Mouse (Mus musculus): ENCODE measurements around the gene Nr1h4.

The Nr1h4 gene

DNA sequence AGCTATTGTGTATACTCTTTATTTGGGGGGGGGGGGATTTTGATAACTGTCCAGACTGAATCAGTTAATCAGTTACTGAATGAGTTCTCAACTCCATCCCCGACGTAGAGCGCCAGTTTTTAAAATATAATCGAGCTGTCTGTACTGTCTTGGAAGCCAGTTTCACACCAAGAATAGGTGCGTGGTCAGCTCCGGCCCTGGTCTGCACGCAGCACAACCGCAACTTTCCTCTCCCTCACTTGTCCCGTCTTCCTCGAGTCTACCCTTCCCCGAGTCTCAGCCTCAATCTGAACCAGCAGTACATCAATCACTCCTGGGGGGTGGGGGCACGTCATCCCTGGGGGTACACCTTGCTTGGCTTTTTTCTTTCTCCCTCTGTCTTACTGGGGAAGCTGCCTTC is 98.0 kb downstream of the Nr1h4 start:
- DNase-seq (ENCODE audit: low read depth in 2 of 2, low spot score in 2 of 2), result no peak

DNA sequence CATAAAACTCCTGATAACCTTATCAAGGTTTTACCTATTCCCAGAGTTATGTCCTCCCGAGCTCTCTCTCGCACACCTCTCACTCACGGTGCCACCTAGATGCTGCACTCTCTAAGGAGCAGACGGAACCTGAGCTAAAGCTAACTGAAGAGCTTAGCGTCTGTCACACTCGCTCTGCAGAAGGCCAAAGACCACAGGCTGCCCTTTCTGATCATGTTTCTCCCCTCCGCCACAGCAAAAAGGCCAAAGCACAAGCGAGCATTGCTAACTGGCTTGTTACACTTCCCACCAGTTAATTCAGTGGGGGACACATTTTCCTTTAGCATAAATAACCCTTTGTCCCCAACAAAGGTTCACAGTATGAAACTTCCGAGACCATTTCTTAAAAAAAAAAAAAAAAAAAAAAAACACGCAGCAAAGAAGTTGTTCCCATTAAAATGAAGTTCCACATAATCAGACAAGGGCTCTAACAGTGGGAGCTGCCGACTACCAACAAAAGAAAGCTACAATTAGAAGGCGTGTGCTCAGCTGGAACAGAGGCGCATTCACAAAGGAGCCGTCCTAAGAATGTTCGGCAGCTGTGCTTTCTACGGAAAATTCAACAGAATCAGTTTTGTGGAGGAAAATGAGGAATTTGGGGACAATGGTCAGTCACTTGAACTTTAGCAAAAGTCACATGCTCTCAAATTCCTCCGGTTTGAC is 98.7 kb downstream of the Nr1h4 start:
- no peak for DNase-seq (ENCODE audit: low read depth in 2 of 2, low spot score in 2 of 2)

DNA sequence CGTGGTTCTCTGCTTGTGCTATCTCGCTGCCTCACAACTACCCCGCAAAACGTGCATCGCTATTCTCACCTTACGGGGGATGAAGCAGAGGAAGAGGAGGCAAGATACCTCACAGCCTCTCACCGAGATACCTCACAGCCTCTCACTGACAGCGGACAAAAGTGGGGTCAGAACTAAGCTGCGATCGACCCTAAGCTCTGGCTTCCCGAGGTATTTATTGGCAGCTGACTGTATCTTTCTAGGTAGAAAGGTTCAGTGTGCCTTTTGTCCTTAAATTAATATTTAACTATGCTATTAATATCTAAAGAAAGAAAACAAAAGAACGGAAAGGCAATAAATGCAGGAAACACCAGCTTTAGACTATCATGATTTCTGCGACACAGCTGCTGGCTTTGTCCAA is 100.6 kb downstream of the Nr1h4 start:
- no peak for DNase-seq (ENCODE audit: low read depth in 2 of 2, low spot score in 2 of 2)

DNA sequence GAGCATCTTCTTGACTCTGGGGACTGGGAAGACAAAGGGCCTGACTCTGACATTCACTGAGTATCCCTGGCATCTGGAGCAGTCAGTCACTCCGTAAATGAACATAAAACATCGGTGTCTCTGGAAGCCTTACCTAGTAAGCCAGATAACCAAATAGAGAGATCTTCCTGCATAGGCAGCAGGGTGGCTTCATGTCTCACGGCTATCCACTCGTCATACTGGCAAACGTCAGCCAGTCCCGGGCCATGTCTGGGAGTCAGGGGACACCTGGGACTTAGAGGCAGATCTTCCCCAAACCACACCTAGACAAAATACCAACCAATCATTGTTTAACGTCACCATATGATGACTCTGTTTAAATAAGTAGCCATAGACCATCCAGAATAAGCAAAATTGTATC is 102.6 kb downstream of the Nr1h4 start:
- DNase-seq (ENCODE audit: low read depth in 2 of 2, low spot score in 2 of 2), result no peak

DNA sequence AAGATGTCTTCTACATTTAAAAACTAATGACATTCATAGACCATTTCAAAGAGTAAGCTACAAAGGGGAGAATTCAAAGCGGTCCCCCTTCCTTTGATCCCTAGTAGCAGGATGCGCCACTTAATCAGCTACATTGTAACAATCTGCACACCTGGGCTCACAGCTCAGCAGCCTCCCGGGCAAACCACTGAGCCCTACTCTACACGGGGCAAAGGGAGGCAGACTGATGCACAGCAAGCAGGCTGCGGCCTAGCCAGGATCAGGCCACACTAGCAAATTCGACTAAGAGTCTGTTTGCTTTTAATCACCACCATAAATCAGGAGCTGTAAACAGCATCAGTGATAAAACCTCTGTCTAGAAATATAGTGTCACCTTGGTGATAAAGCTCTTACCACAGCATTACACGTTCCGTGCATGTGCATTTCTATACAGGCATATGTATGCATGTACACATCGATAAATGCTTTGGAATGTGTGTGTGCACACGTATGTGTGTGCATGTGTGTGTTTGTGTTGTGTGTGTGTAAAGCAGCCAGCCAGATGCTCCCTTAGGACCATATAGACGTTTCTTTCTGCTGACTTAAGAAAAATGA is 108.5 kb downstream of the Nr1h4 start:
- no peak for DNase-seq (ENCODE audit: low read depth in 2 of 2, low spot score in 2 of 2)

DNA sequence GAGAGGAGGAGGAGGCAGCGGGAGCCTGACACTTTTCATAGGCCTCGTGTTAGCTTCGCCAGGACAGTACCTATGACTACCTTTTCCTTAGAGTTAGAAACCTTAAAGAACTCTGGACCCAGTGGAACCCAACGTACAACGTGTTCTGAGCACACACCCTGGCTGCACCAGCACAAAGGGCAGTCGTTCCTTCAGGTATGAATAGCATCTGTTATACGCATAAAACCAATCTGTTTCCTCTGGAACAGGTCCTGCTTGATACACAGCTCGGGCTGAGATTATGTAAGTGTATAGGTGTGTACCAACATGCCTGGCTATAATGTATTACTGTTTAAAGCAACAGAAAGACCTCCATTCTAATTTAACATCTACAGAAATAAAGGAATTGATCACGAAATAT is 109.2 kb downstream of the Nr1h4 start:
- DNase-seq (ENCODE audit: low read depth in 2 of 2, low spot score in 2 of 2), result no peak

DNA sequence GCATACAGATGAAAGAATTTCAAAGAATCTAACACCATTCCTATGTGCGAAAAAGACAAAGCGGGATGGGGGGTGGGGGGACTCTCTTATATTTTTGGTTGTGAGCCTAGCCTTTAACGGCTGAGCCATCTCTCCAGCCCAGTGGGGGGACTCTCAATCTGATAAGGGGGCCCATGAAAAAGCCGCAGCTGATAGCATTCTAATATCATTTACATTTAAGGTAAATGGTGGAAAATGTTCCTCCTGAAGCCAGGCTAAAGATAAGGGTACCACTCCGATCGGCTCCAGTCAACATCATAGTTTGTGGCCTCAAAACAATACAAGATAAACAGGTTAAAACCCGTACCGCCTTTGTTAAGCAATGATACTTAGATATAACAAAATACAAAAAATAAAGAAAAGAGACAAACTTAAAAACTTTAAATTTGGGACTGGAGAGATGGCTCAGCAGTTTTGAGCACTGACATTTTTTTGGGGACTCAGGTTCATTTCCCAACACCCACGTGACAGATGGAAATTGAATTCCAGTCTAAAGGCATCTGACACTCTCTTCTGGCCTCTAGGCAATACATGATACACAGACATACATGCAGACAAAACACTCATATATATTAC is 110.1 kb downstream of the Nr1h4 start:
- no peak for DNase-seq (ENCODE audit: low read depth in 2 of 2, low spot score in 2 of 2)

DNA sequence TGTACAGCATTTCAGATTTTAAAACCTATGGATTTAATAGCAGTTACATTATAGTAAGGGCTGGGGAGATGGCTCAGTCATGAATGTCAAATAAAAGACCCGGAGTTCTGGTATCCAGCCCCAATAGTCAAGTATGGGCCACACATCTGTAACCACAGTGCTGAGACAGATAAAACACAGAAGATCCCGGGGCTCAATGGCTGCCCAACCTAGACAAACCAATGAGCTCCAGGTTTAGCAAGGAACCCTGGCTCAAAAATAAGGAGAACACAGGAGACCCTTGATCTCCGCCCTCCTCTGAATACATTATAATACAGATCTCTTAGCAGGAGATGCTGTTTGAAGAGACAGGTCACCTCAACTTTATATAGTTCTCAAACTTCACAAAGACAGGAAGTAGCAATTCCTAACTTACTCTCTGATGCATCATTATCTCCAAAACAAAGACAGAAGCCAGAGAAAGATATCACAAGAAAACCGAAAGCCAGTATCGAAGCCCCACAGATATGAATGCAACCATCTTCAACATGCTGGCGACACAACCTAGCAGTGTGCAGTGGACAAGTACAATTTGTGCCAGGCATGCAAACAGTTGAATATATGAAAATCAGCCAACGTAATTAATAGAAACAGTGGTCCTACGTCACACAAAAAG is 110.8 kb downstream of the Nr1h4 start:
- DNase-seq (ENCODE audit: low read depth in 2 of 2, low spot score in 2 of 2), result no peak

DNA sequence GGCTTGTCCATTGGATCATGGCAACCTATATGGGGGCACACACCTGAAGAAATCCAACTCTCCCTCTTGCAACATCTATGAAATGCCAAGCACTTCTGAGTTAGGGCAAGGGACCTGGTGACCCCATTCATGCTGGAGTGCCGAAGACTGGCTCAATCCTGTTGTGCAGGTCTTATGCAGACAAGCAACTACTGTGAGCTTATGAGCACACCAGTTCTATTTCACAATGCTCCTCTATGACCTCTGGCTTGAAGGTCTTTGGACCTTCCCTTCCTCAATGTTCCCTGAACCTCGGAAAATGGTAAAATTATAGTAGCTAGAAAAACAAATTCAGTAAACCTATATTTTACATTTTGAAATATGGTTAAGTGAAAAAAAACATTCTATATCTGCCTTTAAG is 115.4 kb downstream of the Nr1h4 start:
- DNase-seq (ENCODE audit: low read depth in 2 of 2, low spot score in 2 of 2), result no peak

DNA sequence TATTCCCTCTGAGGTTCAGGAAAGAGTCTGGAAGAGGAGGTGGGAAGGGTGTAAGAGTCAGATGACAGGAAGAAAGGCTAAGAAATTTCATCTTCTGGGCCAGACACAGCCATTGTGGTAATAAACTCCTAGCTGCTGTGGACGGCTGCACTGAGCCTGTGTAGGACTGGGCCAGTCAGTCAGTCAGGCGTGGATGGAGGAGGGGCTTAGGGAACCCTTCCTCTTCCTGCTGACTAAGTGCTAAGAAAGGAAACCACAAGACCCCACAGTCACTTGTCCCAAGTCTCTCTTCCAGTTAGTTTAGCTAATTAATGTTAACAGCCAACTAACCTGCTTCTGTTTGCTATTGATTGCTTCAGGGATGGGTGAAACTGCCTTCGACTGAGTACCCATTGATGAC is 117.9 kb downstream of the Nr1h4 start:
- no peak for DNase-seq (ENCODE audit: low read depth in 2 of 2, low spot score in 2 of 2)

DNA sequence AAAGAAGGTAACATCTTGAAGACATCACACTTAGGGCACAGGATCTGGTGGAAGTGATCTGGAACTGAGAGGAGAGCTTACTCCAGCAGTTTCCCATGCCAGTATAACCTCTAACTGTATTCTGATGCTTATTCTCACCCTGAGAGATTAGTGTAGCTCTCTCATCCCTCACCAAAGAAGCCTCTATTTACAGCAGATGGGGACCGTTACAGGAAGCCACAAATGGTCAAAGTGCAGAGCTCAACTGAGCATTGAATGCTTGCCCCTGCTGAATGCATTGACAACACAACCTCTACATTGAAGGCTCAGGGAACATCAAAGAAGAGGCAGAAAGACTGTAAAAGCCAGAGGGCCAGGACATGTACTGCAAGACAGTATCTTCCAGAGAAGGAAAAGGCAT is 125.8 kb downstream of the Nr1h4 start:
- no peak for DNase-seq (ENCODE audit: low read depth in 2 of 2, low spot score in 2 of 2)

DNA sequence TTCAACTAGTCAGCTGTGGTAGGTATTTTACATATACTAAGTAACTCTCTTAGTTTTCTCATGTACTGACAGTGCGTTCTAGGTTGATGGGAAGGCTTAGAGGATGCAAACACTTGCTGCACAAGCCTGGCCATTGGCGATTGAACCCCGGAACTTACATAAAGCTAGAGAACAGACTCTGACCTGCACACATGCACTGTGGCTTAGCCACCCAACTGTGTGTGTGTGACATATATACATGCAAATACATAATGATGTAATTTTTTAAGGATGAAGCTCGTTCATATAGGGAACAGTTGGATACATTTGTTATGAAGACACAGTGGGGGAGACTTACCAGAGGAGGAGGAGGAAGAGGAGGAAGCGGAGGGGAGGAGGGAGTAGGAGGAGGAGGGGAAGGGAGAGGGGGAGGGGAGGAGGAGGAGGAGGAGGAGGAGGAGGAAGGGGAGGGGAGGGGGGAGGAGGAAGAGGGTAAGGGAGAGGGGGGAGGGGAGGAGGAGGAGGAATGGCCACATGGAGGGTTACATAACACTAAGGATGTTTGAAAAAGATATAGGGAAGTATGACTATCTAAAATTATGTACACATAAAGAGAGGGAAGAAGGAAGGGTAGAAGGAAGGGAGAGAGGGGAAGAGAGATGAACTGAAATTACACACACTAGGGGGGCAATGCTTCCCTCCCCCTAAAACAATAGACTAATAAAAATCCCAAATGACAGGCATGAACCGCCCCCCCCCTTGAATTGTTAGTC is 126.5 kb downstream of the Nr1h4 start:
- no peak for DNase-seq (ENCODE audit: low read depth in 2 of 2, low spot score in 2 of 2)

DNA sequence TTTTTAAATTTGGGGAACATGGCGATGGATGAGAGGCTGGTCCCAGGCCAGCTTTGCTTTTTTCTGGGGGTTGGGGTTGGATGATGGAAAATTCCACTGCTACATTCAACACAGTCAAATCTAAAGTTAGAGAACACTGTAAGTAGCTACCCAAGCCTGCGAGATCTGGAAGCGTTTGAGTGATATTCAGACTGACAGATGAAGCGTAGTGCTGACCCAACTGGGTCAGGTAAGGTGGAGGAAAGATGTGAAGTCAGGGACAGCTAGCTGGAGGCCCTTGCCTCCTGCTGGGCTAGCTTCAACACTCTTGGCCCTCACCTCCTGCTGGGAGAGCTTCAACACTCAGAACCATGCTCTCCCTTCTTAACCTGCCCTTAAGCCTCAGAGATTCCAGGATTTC is 128.4 kb downstream of the Nr1h4 start:
- no peak for DNase-seq (ENCODE audit: low read depth in 2 of 2, low spot score in 2 of 2)

All from CD8-positive naive resting alpha-beta T cell, adult 2 months (primary cell).